Mouse (Mus musculus) cortical plate, adult 2 months (tissue): ENCODE results near the gene Rnf7. TPM values are rescaled to one million over a fixed set of nuclear protein-coding genes. Genes with fewer than 3 reads are reported as not detected.
"Not testable (repeated sequence)": the region's sequence is repeated elsewhere in the genome, so short reads cannot be mapped to it uniquely, and the experiment has no call there.

Experiments
- H3K27ac ChIP-seq: fragments of 200-500 bp; 2 replicates; pipeline ENCODE4 v1.5.1; 2012; ENCODE audit warnings: low read length, control low read depth, inconsistent platforms; ENCODE audit not compliant: insufficient read depth
- H3K4me1 ChIP-seq: fragments of 200-500 bp; 2 replicates; pipeline ENCODE4 v1.6.1; 2011; ENCODE audit warnings: low read length; ENCODE audit not compliant: control insufficient read depth, insufficient read depth
- H3K4me3 ChIP-seq: fragments of 200-500 bp; 2 replicates; pipeline ENCODE4 v1.5.1; 2011; ENCODE audit warnings: mild to moderate bottlenecking, low read length, control low read depth; ENCODE audit not compliant: insufficient read depth
- CTCF ChIP-seq: fragments of 200-500 bp; IDR thresholded peaks from 2 replicates; pipeline ENCODE4 v1.5.1; 2011; ENCODE audit warnings: mild to moderate bottlenecking, control low read depth, low read length; ENCODE audit not compliant: insufficient read depth; ENCODE audit errors: extremely low read depth
- POLR2A ChIP-seq: fragments of 200-500 bp; IDR thresholded peaks from 2 replicates; pipeline ENCODE4 v1.6.1; 2011; ENCODE audit warnings: mild to moderate bottlenecking, low read length, control low read depth; ENCODE audit not compliant: insufficient read depth; ENCODE audit errors: extremely low read depth
- polyA plus RNA-seq: library from polyadenylated mRNA; depleted of rRNA; stranded (reverse); fragments of >200 nt; gene quantifications from 2 replicates; pipeline ENCODE4 v1.2.3, GENCODE M21; 2012

Gene Rnf7
- polyA plus RNA-seq, 1 experiment = 190 TPM

DNA sequence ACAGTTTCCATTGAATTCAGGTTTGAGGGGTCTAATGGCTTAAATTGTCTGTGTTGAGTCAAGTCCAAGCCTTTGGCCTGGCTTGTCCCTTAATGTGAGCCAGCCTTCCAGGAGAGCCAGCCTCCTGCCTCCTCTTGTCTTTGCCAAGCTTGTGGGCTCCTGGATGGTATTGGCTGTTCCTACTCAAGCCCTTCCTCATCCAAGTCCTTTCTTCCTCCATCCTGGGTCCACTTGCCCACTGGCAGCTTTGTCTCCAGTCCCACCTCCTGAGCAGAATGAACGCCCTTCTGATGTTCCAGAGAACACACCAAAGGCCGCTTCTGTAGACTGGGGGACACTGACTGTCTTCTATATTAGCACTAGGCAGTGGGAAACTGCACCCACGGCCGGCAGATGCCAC is 26.7 kb upstream of the Rnf7 start:
- H3K4me1 ChIP-seq = peaks cover 2% of the 10 kb centered on the region
- H3K27ac ChIP-seq = no peak overlapping the region
- no peak for TF ChIP-seq POLR2A
- no peak for TF ChIP-seq CTCF
- H3K4me3 ChIP-seq = no peak overlapping the region

DNA sequence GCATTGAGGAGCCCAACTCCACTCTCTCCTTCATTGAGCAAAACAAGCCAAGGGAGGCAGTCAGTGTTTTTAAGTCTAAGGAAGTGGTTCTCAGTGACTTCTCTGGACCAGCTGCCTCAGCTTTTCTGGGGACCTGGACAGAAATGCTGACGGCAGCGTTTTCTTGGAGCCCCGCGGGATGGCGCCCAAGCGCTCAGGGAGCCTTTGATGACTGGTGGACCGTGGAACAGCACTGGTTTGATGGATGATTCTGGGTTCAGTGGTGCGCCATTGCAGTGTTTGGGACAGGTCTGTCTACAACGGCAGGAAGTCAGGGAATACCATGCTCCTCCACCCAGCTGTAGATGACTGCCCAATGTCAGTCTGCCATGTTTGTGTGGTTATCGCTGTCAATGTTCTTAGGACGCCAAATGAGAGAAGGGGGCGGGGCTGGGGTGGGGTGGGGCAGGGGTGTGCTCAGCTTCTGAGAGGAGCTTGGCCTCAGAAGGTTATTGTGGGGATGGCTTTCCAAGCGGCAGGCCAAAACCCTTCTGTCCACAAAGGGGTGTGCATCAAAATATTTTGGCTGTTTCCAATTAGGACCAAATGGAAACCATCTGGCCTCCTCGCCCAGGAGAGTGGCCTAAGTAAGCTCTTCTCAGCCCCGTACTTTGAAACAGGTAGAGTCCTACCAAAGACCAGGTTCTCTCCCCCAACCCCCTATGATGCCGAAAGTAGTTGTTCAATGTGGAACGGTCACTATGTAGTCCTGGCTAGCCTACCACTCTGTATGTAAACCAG is 25.8 kb upstream of the Rnf7 start:
- TF ChIP-seq CTCF = no peak
- TF ChIP-seq POLR2A = no peak
- H3K4me3 ChIP-seq = no peak overlapping the region
- no peak overlapping the region for H3K27ac ChIP-seq
- H3K4me1 ChIP-seq = peaks cover 2% of the 10 kb centered on the region

DNA sequence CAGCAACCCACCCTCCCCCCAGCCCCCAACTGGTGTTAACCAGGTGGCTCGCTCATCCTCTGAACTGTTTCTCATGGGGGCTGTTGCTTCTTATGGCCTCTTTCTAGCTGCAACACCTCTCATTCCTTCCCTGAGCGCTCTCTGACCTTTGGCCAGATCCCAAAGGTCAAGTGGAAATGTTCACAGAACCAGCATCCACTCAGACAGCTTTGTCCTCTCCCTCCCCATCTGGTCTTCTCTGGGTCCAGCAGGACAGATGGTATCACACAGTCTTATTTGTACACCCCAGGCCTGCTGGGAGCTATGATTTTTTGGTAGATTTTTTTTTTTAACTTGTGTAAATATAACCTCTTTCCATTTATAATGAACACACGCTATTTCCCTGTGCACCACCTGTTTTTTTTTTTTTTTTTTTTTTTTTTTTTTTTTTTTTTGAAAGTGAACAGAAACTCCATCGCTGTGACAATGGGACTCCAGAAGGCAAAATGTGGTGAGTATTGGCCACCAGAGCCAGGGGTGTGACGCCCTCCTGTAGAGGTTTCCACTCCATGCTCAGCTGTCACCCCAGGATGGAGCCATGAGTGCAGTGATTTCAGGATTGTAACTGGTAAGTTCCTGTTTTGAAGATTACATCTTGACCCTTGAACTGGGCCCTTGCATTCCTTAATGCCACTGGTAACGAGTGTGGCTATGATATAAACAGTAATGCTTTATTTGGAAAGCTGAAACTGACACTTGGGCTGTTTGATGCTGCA is 24.6 kb upstream of the Rnf7 start:
- Histone ChIP-seq H3K4me3 (no peak overlapping the region), H3K4me1 (peaks cover 2% of the 10 kb centered on the region), H3K27ac (no peak overlapping the region)
- TF ChIP-seq POLR2A (no peak), CTCF (no peak)

DNA sequence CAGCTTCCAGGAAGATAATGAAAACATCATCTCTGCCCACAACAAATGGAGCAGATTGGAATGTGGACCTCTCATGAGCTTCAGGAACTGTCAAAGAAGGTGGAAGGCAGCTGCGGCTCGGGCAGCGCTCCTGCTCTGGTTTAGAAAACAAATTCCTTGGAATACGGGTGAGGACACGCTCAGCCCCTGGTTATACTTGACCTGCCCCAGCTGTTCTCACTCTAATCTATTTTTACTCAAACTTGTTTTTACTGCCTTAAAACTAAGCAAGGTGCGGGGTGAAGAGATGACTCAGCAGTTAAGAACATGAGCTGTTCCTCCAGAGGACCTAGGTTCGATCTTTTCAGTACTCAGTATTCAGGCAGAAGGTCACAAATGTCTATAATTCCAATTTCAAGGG is 22.7 kb upstream of the Rnf7 start:
- H3K27ac ChIP-seq = no peak overlapping the region
- no peak overlapping the region for H3K4me3 ChIP-seq
- TF ChIP-seq POLR2A = no peak
- TF ChIP-seq CTCF = no peak
- peaks cover 2% of the 10 kb centered on the region for H3K4me1 ChIP-seq

DNA sequence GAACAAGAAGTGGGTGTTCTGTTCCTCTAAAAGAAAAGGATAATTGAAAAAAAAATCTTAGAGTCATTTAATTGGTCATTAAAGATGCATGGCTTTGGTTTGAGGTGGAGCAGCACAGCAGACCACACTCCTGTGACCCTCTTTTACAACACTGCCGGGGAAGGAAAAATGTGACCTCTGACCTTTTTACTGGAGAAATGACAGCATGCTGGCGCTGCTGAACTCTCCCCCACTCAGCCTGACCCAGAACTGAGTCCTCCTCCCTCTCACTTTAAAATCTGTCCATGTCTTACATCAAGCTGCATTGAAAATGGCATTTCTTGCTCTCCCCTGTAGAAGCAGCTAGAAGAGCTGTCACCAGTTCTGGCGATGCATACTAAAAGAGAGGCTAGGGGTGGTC is 14.7 kb upstream of the Rnf7 start:
- H3K4me3 ChIP-seq = no peak overlapping the region
- no peak overlapping the region for H3K27ac ChIP-seq
- no peak for TF ChIP-seq POLR2A
- TF ChIP-seq CTCF = no peak
- H3K4me1 ChIP-seq = no peaks in the 10 kb centered on the region

DNA sequence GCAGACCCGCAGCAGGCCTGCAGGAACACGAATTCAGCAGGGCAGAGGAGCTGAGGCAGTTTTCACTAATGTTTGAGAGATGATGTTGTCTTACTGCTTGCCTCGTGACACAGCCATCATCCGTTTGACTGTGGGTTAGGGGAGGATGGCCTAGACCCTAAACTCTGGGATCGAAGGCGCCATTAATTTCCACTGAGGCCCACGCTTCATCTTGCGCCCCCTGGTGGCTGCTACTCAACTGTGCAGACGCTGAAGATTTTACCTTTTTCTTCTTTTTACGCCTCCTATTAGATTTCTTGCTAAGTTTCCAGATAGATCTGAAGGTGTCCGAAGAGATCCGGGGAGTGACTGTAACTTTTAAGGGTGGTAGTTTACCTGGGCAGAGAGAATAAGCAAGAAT is 13.3 kb upstream of the Rnf7 start:
- Histone ChIP-seq H3K27ac (no peak overlapping the region), H3K4me1 (no peaks in the 10 kb centered on the region), H3K4me3 (no peak overlapping the region)
- peak; percentile 55; the same call in 1 of the 2 replicates for TF ChIP-seq CTCF
- TF ChIP-seq POLR2A = no peak

DNA sequence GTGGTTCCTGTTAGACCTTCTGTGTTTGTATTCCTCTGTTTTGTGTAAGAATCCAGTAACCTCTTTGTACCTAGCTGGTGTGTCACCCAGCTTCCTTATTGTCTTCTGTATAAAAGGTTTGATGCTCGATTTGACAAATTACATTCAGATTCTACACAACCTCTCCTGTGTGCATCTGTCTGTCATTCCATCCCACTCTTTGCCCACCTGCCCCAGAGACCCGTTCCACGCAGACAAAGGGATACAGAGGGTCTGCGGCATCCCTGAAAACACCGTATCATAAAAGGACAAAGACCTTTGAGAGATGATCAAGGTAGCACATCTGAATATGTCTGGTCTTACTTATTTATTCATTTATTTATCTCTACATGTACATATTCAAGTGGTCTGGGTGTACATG is 9.4 kb upstream of the Rnf7 start:
- not testable (repeated sequence) for H3K4me1 ChIP-seq, H3K27ac ChIP-seq, H3K4me3 ChIP-seq

DNA sequence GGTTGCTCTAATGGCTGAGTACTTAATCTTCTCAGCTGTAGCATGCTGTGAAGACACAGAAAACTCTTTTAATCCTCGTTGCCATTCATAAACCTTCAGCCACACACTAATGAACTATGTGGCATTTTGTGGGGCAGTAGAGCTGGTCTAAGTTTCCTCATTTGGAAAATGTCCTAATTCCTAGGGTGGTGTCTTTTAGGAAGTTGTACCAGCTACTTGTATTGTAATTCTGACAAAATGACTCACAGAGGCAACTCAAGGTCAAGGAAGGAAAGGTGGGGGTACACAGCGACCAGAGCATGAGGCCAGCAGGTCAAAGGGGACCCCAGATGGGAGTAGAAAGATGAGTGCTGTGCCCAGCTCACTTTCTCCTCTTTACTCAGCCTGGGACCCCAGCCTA is 5.2 kb upstream of the Rnf7 start:
- H3K4me3 ChIP-seq = no peak overlapping the region
- H3K4me1 ChIP-seq = no peaks in the 10 kb centered on the region
- no peak for TF ChIP-seq POLR2A
- TF ChIP-seq CTCF = no peak
- no peak overlapping the region for H3K27ac ChIP-seq

DNA sequence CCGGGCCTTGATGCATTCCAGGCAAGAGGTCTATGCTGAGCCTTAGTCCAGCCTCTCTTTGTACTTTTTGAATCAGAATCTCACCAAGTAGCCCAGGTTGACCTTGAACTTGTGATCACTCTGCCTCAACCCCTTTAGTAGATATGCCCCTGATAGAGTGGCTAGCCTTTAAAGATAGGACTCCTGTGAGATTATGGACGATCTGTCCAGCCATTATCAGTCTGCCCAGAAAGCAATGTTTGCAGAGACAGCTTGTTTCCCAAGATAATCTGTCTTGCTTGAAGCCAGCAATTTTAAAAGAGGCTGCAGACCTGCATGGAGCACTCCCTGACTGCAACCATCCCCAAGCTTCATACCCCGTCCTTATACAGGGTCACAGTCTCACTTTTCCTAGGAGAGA is 4.6 kb upstream of the Rnf7 start:
- Histone ChIP-seq H3K27ac (no peak overlapping the region), H3K4me3 (no peak overlapping the region), H3K4me1 (no peaks in the 10 kb centered on the region)
- no peak for TF ChIP-seq POLR2A
- TF ChIP-seq CTCF = no peak

DNA sequence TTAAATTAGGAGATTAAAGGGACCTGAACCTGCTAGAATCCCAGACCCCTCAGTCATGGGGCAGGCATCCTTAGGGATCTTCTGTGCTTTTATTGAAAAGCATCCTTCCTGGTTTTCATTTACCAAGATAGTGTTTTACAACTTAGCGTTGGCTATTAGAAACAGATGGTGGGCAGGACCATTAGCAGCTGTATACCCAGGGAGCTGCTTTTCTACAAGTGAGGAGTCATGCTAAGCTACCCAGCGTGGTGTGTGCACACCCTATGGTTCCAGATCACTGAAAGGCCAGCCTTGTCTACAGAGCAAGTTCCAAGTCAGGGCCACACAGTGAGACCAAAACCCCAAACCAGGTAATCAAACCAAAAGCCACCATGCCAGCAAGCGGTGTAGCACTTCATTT is 6.1 kb downstream of the Rnf7 start:
- TF ChIP-seq POLR2A (no peak), CTCF (no peak)
- H3K4me3 ChIP-seq = no peak overlapping the region
- no peak overlapping the region for H3K27ac ChIP-seq

DNA sequence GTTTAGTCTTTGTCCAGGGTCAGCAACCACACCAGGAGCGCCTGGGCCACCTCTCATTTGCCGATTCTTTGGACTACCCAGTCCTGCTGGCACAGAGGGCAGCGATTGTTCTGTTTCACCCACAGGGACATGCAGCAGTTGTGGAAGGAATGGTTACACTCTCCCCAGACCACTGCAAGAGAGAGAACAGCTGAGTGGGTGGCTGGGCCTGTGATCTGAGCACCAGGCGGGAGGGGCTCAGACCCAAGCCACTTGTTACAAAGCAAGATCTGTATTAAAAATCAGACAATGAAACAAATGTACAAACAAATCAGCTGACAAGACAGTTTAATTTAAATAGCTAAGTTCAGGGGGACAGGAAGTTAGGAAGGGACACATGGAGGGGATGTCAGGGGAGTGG is 6.8 kb downstream of the Rnf7 start:
- H3K4me1 ChIP-seq, H3K27ac ChIP-seq, H3K4me3 ChIP-seq: not testable (repeated sequence)

More for the DNA sequence above, 6.1 kb downstream of the Rnf7 start:
- peaks cover 2% of the 10 kb centered on the region; the same call in 1 of the 2 replicates for H3K4me1 ChIP-seq
